27 mouse cellular contexts compared by ENCODE assay signal in the genomic region with DNA sequence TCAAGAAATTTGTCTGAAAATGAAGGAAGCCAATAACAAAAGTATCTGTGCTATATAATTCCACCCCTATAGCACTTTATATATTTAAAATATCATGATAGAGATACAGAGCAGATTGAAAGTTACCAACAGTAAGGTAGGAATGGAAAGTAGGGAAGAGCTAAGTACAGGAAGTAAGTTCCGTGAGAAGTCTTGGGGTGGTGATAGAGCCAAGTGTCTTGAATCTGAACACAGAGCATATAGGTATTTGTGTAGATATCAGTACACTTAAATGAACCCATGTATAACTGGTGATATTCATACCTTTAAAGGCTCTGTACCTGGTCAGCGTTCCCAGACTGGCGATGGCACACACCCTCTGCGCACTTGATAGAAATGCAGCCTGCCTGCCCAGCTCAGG. TPM values are rescaled to one million over a fixed set of nuclear protein-coding genes. Genes with fewer than 3 reads are reported as not detected.
DNase-seq lines count a peak whose midpoint lies in the region; ATAC-seq and TF ChIP-seq lines count a peak whose summit lies in the region.
"Had no signal": no experiment of that assay in that cellular context is flagged by ENCODE, and none has a peak within 500 bp of the region (broad histone marks: within the 10 kb centered on the region; RNA-seq: fewer than 3 reads in every experiment).

No protein-coding gene starts in this region.

- dilution Hi-C loops in CH12.LX (cut with MboI; ENCODE audit: extremely low pct_ligation_motif_present, extremely low pct_unique_long_range_greater_than_20kb, low sequenced_read_pairs): no loop called here

- TF ChIP-seq CTCF in CH12.LX (conservative IDR thresholded peaks at IDR 0.05 in 1 of 2, IDR thresholded peaks at IDR 0.05 in 1 of 2; ENCODE audit: low read depth in 2 of 2, low read length in 2 of 2) (no peak), MEL (IDR thresholded peaks at IDR 0.05 in 2 of 3, conservative IDR thresholded peaks at IDR 0.05 in 1 of 3; ENCODE audit: control insufficient read depth in 1 of 3, insufficient read depth in 1 of 3, low read depth in 2 of 3, low read length in 3 of 3, poor library complexity in 1 of 3, severe bottlenecking in 1 of 3) (no peak)

- in situ Hi-C loops in CH12.LX (cut with MboI; ENCODE audit: low pct_ligation_motif_present, low pct_unique_long_range_greater_than_20kb, low sequenced_read_pairs): no loop called here

- TF ChIP-seq RAD21 in CH12.LX (IDR thresholded peaks at IDR 0.05; ENCODE audit: low read depth, low read length): no peak
- TF ChIP-seq RAD21 in MEL (IDR thresholded peaks at IDR 0.05; ENCODE audit: low read depth, low read length): no peak

- no peak overlapping the region for H3K27ac ChIP-seq in midbrain, embryonic 11.5 days (ENCODE audit: low read depth, low read length)
- H3K27ac ChIP-seq in midbrain, embryonic 10.5 days (replicated peaks): no peak overlapping the region
- H3K27ac ChIP-seq in CH12.LX (ENCODE audit: insufficient read depth, low read depth) (no peak overlapping the region), MEL (ENCODE audit: control insufficient read depth, low read depth, low read length) (no peak overlapping the region)

- H3K4me3 ChIP-seq in midbrain, embryonic 11.5 days (ENCODE audit: low read depth, low read length): no peak overlapping the region
- H3K4me3 ChIP-seq in midbrain, embryonic 10.5 days: no peak overlapping the region
- H3K4me3 ChIP-seq in CH12.LX (replicated peaks in 1 of 3; ENCODE audit: low read depth in 2 of 3, low read length in 2 of 3, poor library complexity in 1 of 3) (no peak overlapping the region), MEL (ENCODE audit: control insufficient read depth in 1 of 2, insufficient read depth in 1 of 2, low read depth in 2 of 2, low read length in 2 of 2) (no peak overlapping the region)

- no peak overlapping the region for H3K4me2 ChIP-seq in midbrain, embryonic 11.5 days
- H3K4me2 ChIP-seq in CH12.LX (ENCODE audit: insufficient read depth, low read depth, poor library complexity, severe bottlenecking): no peak overlapping the region

- no peak for ATAC-seq in midbrain, embryonic 11.5 days (ENCODE audit: low FRiP score)
- ATAC-seq: activated CD4-positive, CD25-positive, alpha-beta regulatory T cell, adult 4 months; CD4-positive, CD25-positive, alpha-beta regulatory T cell, adult 4 months; Patski had no signal

- H3K9ac ChIP-seq in midbrain, embryonic 11.5 days (ENCODE audit: low read length): no peak overlapping the region
- H3K9ac ChIP-seq in CH12.LX (ENCODE audit: insufficient read depth, low read depth) (no peak overlapping the region), MEL (ENCODE audit: control insufficient read depth, low read depth, low read length, poor library complexity, severe bottlenecking) (no peak overlapping the region)

- H3K9me3 ChIP-seq in midbrain, embryonic 11.5 days (ENCODE audit: control insufficient read depth, low read length): no peaks in the 10 kb centered on the region
- no peaks in the 10 kb centered on the region for H3K9me3 ChIP-seq in midbrain, embryonic 10.5 days (replicated peaks)
- H3K9me3 ChIP-seq in CH12.LX (replicated peaks; ENCODE audit: low read length) (no peaks in the 10 kb centered on the region), MEL (replicated peaks; ENCODE audit: insufficient read depth, low read length) (no peaks in the 10 kb centered on the region)
- H3K9me3 ChIP-seq: G1E had no signal

- H3K36me3 ChIP-seq in midbrain, embryonic 11.5 days (ENCODE audit: control insufficient read depth, insufficient read depth, low read length): no peaks in the 10 kb centered on the region
- no peaks in the 10 kb centered on the region for H3K36me3 ChIP-seq in midbrain, embryonic 10.5 days
- H3K36me3 ChIP-seq in CH12.LX (replicated peaks in 1 of 2; ENCODE audit: control insufficient read depth in 1 of 2, insufficient read depth in 1 of 2, low read length in 1 of 2) (no peaks in the 10 kb centered on the region), MEL (ENCODE audit: control insufficient read depth in 1 of 2, insufficient read depth in 2 of 2, low read length in 2 of 2) (peaks cover 0 to 42% of the 10 kb centered on the region in 2 experiments; a peak in 2 of 4 replicates)
- H3K36me3 ChIP-seq: G1E had no signal

- 95% methylated on average over 4 of the region's 4 CpGs for WGBS in midbrain, embryonic 11.5 days
- 96% methylated on average over 4 of the region's 4 CpGs for WGBS in midbrain, embryonic 10.5 days

- no peak for TF ChIP-seq EP300 in CH12.LX (IDR thresholded peaks at IDR 0.05; ENCODE audit: low read length)
- no peak for TF ChIP-seq EP300 in MEL (IDR thresholded peaks at IDR 0.05; ENCODE audit: low read depth in 1 of 2, low read length in 2 of 2)

- TF ChIP-seq POLR2A in CH12.LX (IDR thresholded peaks at IDR 0.05; ENCODE audit: low read depth, low read length) (no peak), MEL (IDR thresholded peaks at IDR 0.05; ENCODE audit: control insufficient read depth in 1 of 2, insufficient read depth in 1 of 2, low read depth in 1 of 2, low read length in 2 of 2, poor library complexity in 1 of 2) (peak in 1 of 2 experiments; percentile 46; a peak in 1 of 4 replicates)

- H3K27me3 ChIP-seq in midbrain, embryonic 11.5 days (ENCODE audit: control insufficient read depth, insufficient read depth, low read length): no peaks in the 10 kb centered on the region
- no peaks in the 10 kb centered on the region for H3K27me3 ChIP-seq in midbrain, embryonic 10.5 days (ENCODE audit: low read depth, poor library complexity, severe bottlenecking)
- H3K27me3 ChIP-seq in CH12.LX (replicated peaks) (no peaks in the 10 kb centered on the region), MEL (ENCODE audit: control insufficient read depth in 1 of 2, insufficient read depth in 2 of 2, low read length in 2 of 2) (no peaks in the 10 kb centered on the region)
- H3K27me3 ChIP-seq: Patski had no signal

- peak; percentile 23 for DNase-seq in midbrain, embryonic 11.5 days (ENCODE audit: low spot score, missing footprints)
- no peak for DNase-seq in midbrain, embryonic 10.5 days (ENCODE audit: low spot score)
- DNase-seq in CH12.LX (ENCODE audit: extremely low read depth): no peak
- no peak for DNase-seq in MEL (ENCODE audit: low read depth, low spot score)
- DNase-seq in cerebellum, postnatal 36 days: no peak
- no peak for DNase-seq in ovary, postnatal 10 days (ENCODE audit: low spot score)
- DNase-seq: adrenal gland, adult 2 months; adrenal gland, adult 8-10 months; adrenal gland, postnatal 10 days; adrenal gland, postnatal 14 days; adrenal gland, postnatal 25 days; adrenal gland, postnatal 36 days; B cell, adult 2 months; cerebellum, adult 11 months; cerebellum, adult 11-12 months; cerebellum, adult 18-20 months; cerebellum, adult 2 months; cerebellum, adult 8-10 months had no signal

- peaks cover 8% of the 10 kb centered on the region for H3K4me1 ChIP-seq in midbrain, embryonic 11.5 days (ENCODE audit: control insufficient read depth, insufficient read depth, low read length)
- H3K4me1 ChIP-seq in midbrain, embryonic 10.5 days: peaks cover 33% of the 10 kb centered on the region
- H3K4me1 ChIP-seq in CH12.LX (ENCODE audit: control insufficient read depth in 1 of 2, insufficient read depth in 2 of 2): peaks cover 15 to 21% of the 10 kb centered on the region in 2 experiments
- peaks cover 27 to 48% of the 10 kb centered on the region in 2 experiments for H3K4me1 ChIP-seq in MEL (ENCODE audit: control insufficient read depth in 1 of 2, insufficient read depth in 2 of 2, low read length in 2 of 2)

- H3K79me2 ChIP-seq in CH12.LX (replicated peaks; ENCODE audit: control insufficient read depth, extremely low read depth, insufficient read depth, poor library complexity, severe bottlenecking) (no peaks in the 10 kb centered on the region), MEL (ENCODE audit: control insufficient read depth, insufficient read depth, low read length, poor library complexity) (no peaks in the 10 kb centered on the region)

TF ChIP-seq in CH12.LX, 34 proteins besides CTCF, POLR2A, EP300 and RAD21 (continues in another document):
- peak; percentile 52; the same call in 1 of the 2 replicates for TF ChIP-seq TBP (conservative IDR thresholded peaks at IDR 0.05; ENCODE audit: low read depth, low read length)
- no peak for TF ChIP-seq MYC (IDR thresholded peaks at IDR 0.05; ENCODE audit: low read depth, low read length)
- no peak for TF ChIP-seq NELFE (IDR thresholded peaks at IDR 0.05; ENCODE audit: low read depth, low read length)

TF ChIP-seq in MEL, 35 proteins besides CTCF, POLR2A, EP300 and RAD21 (continues in another document):
- TF ChIP-seq ETS1 (IDR thresholded peaks at IDR 0.05; ENCODE audit: low read depth, low read length): 0 out of 2 replicates have a peak, but pooled peaks have one; percentile 15
- no peak for TF ChIP-seq MEF2A (IDR thresholded peaks at IDR 0.05; ENCODE audit: extremely low read depth, insufficient replicate concordance, low read depth, low read length, poor library complexity, severe bottlenecking)

RNA-seq across cellular contexts. Expression of gene Erv3, which starts 9.5 kb away (rescaled TPM):
- polyA plus RNA-seq in midbrain, embryonic 11.5 days (2014; fragmentation: Nextera tagmentation; extraction: Ambion mirVana): not detected in 2 replicates
- not detected in 2 replicates for polyA plus RNA-seq in midbrain, embryonic 10.5 days (2016; fragmentation: Nextera tagmentation; extraction: Ambion mirVana)
- total RNA-seq in CH12.LX (2012; rRNA removed) (not detected in 2 replicates), CH12.LX (2014; rRNA removed) (not detected in 2 replicates), MEL (2012; rRNA removed) (0.23 and 0.62 TPM in 2 replicates)
- polyA plus RNA-seq in CH12.LX (2012; ENCODE audit: insufficient read length, low read depth) (not detected in 2 replicates), MEL (2012; ENCODE audit: insufficient read depth in 1 of 2, insufficient read length in 2 of 2, low read depth in 1 of 2, low replicate concordance in 2 of 2, missing spikeins in 1 of 2) (under 1 TPM in 1 of 2 experiments, not detected in 1; 0.36 TPM)
- total RNA-seq: adrenal gland, adult 18-20 months; adrenal gland, adult 2 months; adrenal gland, adult 8-10 months; adrenal gland, postnatal 10 days; adrenal gland, postnatal 14 days; adrenal gland, postnatal 25 days; adrenal gland, postnatal 36 days; adrenal gland, postnatal 4 days; ES-E14 had no signal
- polyA plus RNA-seq: activated CD4-positive, CD25-positive, alpha-beta regulatory T cell, adult 4 months; adrenal gland, adult 2 months; C2C12; CD4-positive, CD25-positive, alpha-beta regulatory T cell, adult 4 months; Patski had no signal

RNA-seq across cellular contexts. Expression of gene Prnp, which starts 59.7 kb away (rescaled TPM):
- polyA plus RNA-seq in midbrain, embryonic 11.5 days (2014; fragmentation: Nextera tagmentation; extraction: Ambion mirVana): 27.2 and 29.7 TPM in 2 replicates
- 18.8 and 32.1 TPM in 2 replicates for polyA plus RNA-seq in midbrain, embryonic 10.5 days (2016; fragmentation: Nextera tagmentation; extraction: Ambion mirVana)
- total RNA-seq in CH12.LX (2012; rRNA removed) (3.5 and 4.5 TPM in 2 replicates), CH12.LX (2014; rRNA removed) (5.7 and 6.8 TPM in 2 replicates), MEL (2012; rRNA removed) (17.1 and 18.3 TPM in 2 replicates)
- polyA plus RNA-seq in CH12.LX (2012; ENCODE audit: insufficient read length, low read depth) (4.3 and 6.4 TPM in 2 replicates), MEL (2012; ENCODE audit: insufficient read depth in 1 of 2, insufficient read length in 2 of 2, low read depth in 1 of 2, low replicate concordance in 2 of 2, missing spikeins in 1 of 2) (10 to 100 TPM in 1 of 2 experiments, not detected in 1; 24.0 TPM)

RNA-seq across cellular contexts. Expression of gene Prn, which starts 59.7 kb away (rescaled TPM):
- not detected in 2 replicates for polyA plus RNA-seq in midbrain, embryonic 11.5 days (2014; fragmentation: Nextera tagmentation; extraction: Ambion mirVana)
- polyA plus RNA-seq in midbrain, embryonic 10.5 days (2016; fragmentation: Nextera tagmentation; extraction: Ambion mirVana): not detected in 2 replicates
- total RNA-seq in CH12.LX (2012; rRNA removed) (not detected in 2 replicates), CH12.LX (2014; rRNA removed) (not detected in 2 replicates), MEL (2012; rRNA removed) (not detected in 2 replicates)
- polyA plus RNA-seq in CH12.LX (2012; ENCODE audit: insufficient read length, low read depth) (not detected in 2 replicates), MEL (2012; ENCODE audit: insufficient read depth in 1 of 2, insufficient read length in 2 of 2, low read depth in 1 of 2, low replicate concordance in 2 of 2, missing spikeins in 1 of 2) (not detected)
- total RNA-seq: adrenal gland, adult 18-20 months; adrenal gland, adult 2 months; adrenal gland, adult 8-10 months; adrenal gland, postnatal 10 days; adrenal gland, postnatal 4 days; ES-E14; G1E had no signal
- polyA plus RNA-seq: activated CD4-positive, CD25-positive, alpha-beta regulatory T cell, adult 4 months; adrenal gland, adult 2 months; brain, embryonic 14.5 days; C2C12; CD4-positive, CD25-positive, alpha-beta regulatory T cell, adult 4 months; cerebellum, adult 2 months; G1E; Patski had no signal
